Mouse (Mus musculus): ENCODE results near the gene Cox8a. TPM values are rescaled to one million over a fixed set of nuclear protein-coding genes. Genes with fewer than 3 reads are reported as not detected.

Cox8a gene
- total and polyA plus RNA-seq, 3 experiments = 745 to 1,213 TPM; not detected in 1

DNA sequence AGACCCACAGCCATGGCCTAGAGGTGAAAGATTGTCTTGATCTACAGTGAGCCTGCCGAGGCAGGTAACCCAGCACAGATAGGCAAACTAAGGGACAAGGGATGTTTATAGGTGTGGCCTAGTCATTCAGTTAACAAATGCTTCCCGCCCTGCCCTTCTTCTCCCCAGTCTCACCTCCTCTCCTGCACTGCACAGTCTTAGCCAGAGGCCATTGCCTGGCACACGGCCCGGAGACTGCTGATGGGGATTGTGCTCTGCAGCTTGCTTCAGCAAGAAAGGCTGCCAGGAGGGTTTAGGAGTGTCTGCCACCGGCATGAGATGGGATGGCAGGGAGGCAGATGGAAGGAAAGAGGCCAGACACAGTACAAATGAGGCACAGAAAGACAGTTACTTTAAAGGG is 40.5 kb upstream of the Cox8a start:
- Histone ChIP-seq H3K36me3 (ENCODE audit: control insufficient read depth in 1 of 2, insufficient read depth in 2 of 2, low read length in 2 of 2) (no peaks in the 10 kb centered on the region), H3K9me3 (replicated peaks; ENCODE audit: insufficient read depth, low read length) (no peaks in the 10 kb centered on the region), H3K27ac (ENCODE audit: control insufficient read depth, low read depth, low read length) (no peak overlapping the region), H3K27me3 (ENCODE audit: control insufficient read depth in 1 of 2, insufficient read depth in 2 of 2, low read length in 2 of 2) (0 out of 4 replicates have a peak, but pooled peaks cover 0 to 1% of the 10 kb centered on the region in 2 experiments), H3K79me2 (ENCODE audit: control insufficient read depth, insufficient read depth, low read length, poor library complexity) (no peaks in the 10 kb centered on the region), H3K9ac (ENCODE audit: control insufficient read depth, low read depth, low read length, poor library complexity, severe bottlenecking) (no peak overlapping the region), H3K4me1 (ENCODE audit: control insufficient read depth in 1 of 2, insufficient read depth in 2 of 2, low read length in 2 of 2) (no peaks in the 10 kb centered on the region), H3K4me3 (ENCODE audit: control insufficient read depth in 1 of 2, insufficient read depth in 1 of 2, low read depth in 2 of 2, low read length in 2 of 2) (no peak overlapping the region)
- DNase-seq (ENCODE audit: low read depth, low spot score) = no peak
- TF ChIP-seq USF1 (IDR thresholded peaks at IDR 0.05; ENCODE audit: low read depth, low read length) (no peak), POLR2AphosphoS5 (IDR thresholded peaks at IDR 0.05; ENCODE audit: borderline replicate concordance, low read depth, low read length) (no peak), ZKSCAN1 (IDR thresholded peaks at IDR 0.05; ENCODE audit: low read depth, low read length) (no peak), KAT2A (conservative IDR thresholded peaks at IDR 0.05; ENCODE audit: low read depth, low read length) (no peak), TAL1 (IDR thresholded peaks at IDR 0.05; ENCODE audit: low read length) (no peak), HCFC1 (IDR thresholded peaks at IDR 0.05; ENCODE audit: low read depth, low read length) (no peak), RCOR1 (IDR thresholded peaks at IDR 0.05; ENCODE audit: low read depth, low read length) (no peak), CTCF (IDR thresholded peaks at IDR 0.05 in 2 of 3, conservative IDR thresholded peaks at IDR 0.05 in 1 of 3; ENCODE audit: control insufficient read depth in 1 of 3, insufficient read depth in 1 of 3, low read depth in 2 of 3, low read length in 3 of 3, poor library complexity in 1 of 3, severe bottlenecking in 1 of 3) (no peak), SIN3A (IDR thresholded peaks at IDR 0.05; ENCODE audit: low read length) (no peak), POLR2A (IDR thresholded peaks at IDR 0.05; ENCODE audit: control insufficient read depth in 1 of 2, insufficient read depth in 1 of 2, low read depth in 1 of 2, low read length in 2 of 2, poor library complexity in 1 of 2) (no peak), GABPA (IDR thresholded peaks at IDR 0.05; ENCODE audit: low read depth, low read length) (no peak)

DNA sequence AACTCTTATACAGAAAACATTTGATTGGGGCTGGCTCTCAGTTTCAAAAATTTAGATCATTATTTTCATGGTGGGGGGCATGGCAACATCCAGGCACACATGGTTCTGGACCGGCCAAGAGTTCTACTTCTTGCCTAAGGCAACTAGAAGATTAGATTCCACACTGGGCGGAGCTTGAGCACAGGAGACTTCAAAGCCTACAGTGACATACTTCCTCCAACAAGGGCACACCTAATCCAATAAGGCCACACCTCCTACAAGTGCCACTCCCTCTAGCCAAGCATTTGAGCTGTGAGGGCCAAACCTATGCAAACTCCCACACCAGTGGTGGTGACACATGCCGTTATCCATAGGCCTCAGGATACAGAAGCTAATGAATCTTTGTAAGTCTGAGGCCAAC is 28.6 kb upstream of the Cox8a start:
- Histone ChIP-seq H3K27ac (ENCODE audit: control insufficient read depth, low read depth, low read length) (no peak overlapping the region), H3K36me3 (ENCODE audit: control insufficient read depth in 1 of 2, insufficient read depth in 2 of 2, low read length in 2 of 2) (peaks cover 0 to 2% of the 10 kb centered on the region in 2 experiments; a peak in 1 of 4 replicates), H3K4me3 (ENCODE audit: control insufficient read depth in 1 of 2, insufficient read depth in 1 of 2, low read depth in 2 of 2, low read length in 2 of 2) (no peak overlapping the region), H3K9me3 (replicated peaks; ENCODE audit: insufficient read depth, low read length) (no peaks in the 10 kb centered on the region), H3K4me1 (ENCODE audit: control insufficient read depth in 1 of 2, insufficient read depth in 2 of 2, low read length in 2 of 2) (no peaks in the 10 kb centered on the region), H3K9ac (ENCODE audit: control insufficient read depth, low read depth, low read length, poor library complexity, severe bottlenecking) (no peak overlapping the region), H3K79me2 (ENCODE audit: control insufficient read depth, insufficient read depth, low read length, poor library complexity) (no peaks in the 10 kb centered on the region), H3K27me3 (ENCODE audit: control insufficient read depth in 1 of 2, insufficient read depth in 2 of 2, low read length in 2 of 2) (no peaks in the 10 kb centered on the region; a peak in 2 of 4 replicates)
- DNase-seq (ENCODE audit: low read depth, low spot score) = peak; percentile 78
- TF ChIP-seq POLR2A (IDR thresholded peaks at IDR 0.05; ENCODE audit: control insufficient read depth in 1 of 2, insufficient read depth in 1 of 2, low read depth in 1 of 2, low read length in 2 of 2, poor library complexity in 1 of 2) = peak in 1 of 2 experiments; percentile 40; a peak in 1 of 4 replicates
- no peak for TF ChIP-seq SMC3 (IDR thresholded peaks at IDR 0.05; ENCODE audit: low read depth, low read length)
- no peak for TF ChIP-seq USF2 (IDR thresholded peaks at IDR 0.05; ENCODE audit: borderline replicate concordance in 1 of 2, insufficient read depth in 1 of 2, low read depth in 1 of 2, low read length in 2 of 2)
- no peak for TF ChIP-seq MXI1 (IDR thresholded peaks at IDR 0.05; ENCODE audit: low read depth, low read length)
- no peak for TF ChIP-seq ZKSCAN1 (IDR thresholded peaks at IDR 0.05; ENCODE audit: low read depth, low read length)
- no peak for TF ChIP-seq ZC3H11A (IDR thresholded peaks at IDR 0.05; ENCODE audit: low read depth, low read length)
- TF ChIP-seq JUND (IDR thresholded peaks at IDR 0.05; ENCODE audit: low read depth, low read length) = no peak
- TF ChIP-seq MYB (IDR thresholded peaks at IDR 0.05; ENCODE audit: low read depth, low read length) = no peak
- TF ChIP-seq MAX (IDR thresholded peaks at IDR 0.05; ENCODE audit: low read length) = no peak
- no peak for TF ChIP-seq BHLHE40 (IDR thresholded peaks at IDR 0.05; ENCODE audit: borderline replicate concordance, low read depth, low read length)
- no peak for TF ChIP-seq TBP (IDR thresholded peaks at IDR 0.05; ENCODE audit: low read depth, low read length)
- TF ChIP-seq MAZ (IDR thresholded peaks at IDR 0.05; ENCODE audit: low read depth, low read length) = no peak
- TF ChIP-seq MAFK (IDR thresholded peaks at IDR 0.05; ENCODE audit: borderline replicate concordance, low read depth, low read length) = no peak
- TF ChIP-seq USF1 (IDR thresholded peaks at IDR 0.05; ENCODE audit: low read depth, low read length) = no peak
- no peak for TF ChIP-seq UBTF (IDR thresholded peaks at IDR 0.05; ENCODE audit: borderline replicate concordance, insufficient read depth, low read depth, low read length)
- TF ChIP-seq ELF1 (IDR thresholded peaks at IDR 0.05; ENCODE audit: low read depth, low read length) = no peak
- TF ChIP-seq TAL1 (IDR thresholded peaks at IDR 0.05; ENCODE audit: low read length) = no peak
- TF ChIP-seq POLR2AphosphoS5 (IDR thresholded peaks at IDR 0.05; ENCODE audit: borderline replicate concordance, low read depth, low read length) = no peak
- TF ChIP-seq CHD2 (IDR thresholded peaks at IDR 0.05; ENCODE audit: low read length) = no peak
- TF ChIP-seq POLR2AphosphoS2 (IDR thresholded peaks at IDR 0.05; ENCODE audit: low read length) = no peak
- peak; percentile 23; the same call in 1 of the 2 replicates for TF ChIP-seq NELFE (IDR thresholded peaks at IDR 0.05; ENCODE audit: low read depth, low read length)
- no peak for TF ChIP-seq KAT2A (conservative IDR thresholded peaks at IDR 0.05; ENCODE audit: low read depth, low read length)
- TF ChIP-seq CHD1 (IDR thresholded peaks at IDR 0.05; ENCODE audit: low read depth, low read length) = no peak
- TF ChIP-seq CTCF (IDR thresholded peaks at IDR 0.05 in 2 of 3, conservative IDR thresholded peaks at IDR 0.05 in 1 of 3; ENCODE audit: control insufficient read depth in 1 of 3, insufficient read depth in 1 of 3, low read depth in 2 of 3, low read length in 3 of 3, poor library complexity in 1 of 3, severe bottlenecking in 1 of 3) = no peak
- no peak for TF ChIP-seq MYC (IDR thresholded peaks at IDR 0.05; ENCODE audit: low read depth, low read length)
- no peak for TF ChIP-seq GATA1 (IDR thresholded peaks at IDR 0.05; ENCODE audit: low read depth, low read length)
- no peak for TF ChIP-seq TCF12 (IDR thresholded peaks at IDR 0.05; ENCODE audit: low read depth, low read length)

All from MEL (cell line).